8 mouse cellular contexts compared by ENCODE assay signal in genomic region chr13:21179367-21179723, GRCm38 (mm10). TPM values are rescaled to one million over a fixed set of nuclear protein-coding genes. Genes with fewer than 3 reads are reported as not detected.
DNase-seq lines count a peak whose midpoint lies in the region; ATAC-seq lines count a peak whose summit lies in the region.

TSS of gene Trim27 (plus strand) at chr13:21179445.

- H3K4me1 ChIP-seq in embryonic facial prominence, embryonic 15.5 days, result peaks cover 33% of the 10 kb centered on the region
- peaks cover 6 to 21% of the 10 kb centered on the region in 2 experiments for H3K4me1 ChIP-seq in heart, embryonic 14.5 days (ENCODE audit: control insufficient read depth in 2 of 2, insufficient read depth in 2 of 2, low read length in 2 of 2)
- peaks cover 20% of the 10 kb centered on the region for H3K4me1 ChIP-seq in midbrain, embryonic 16.5 days (ENCODE audit: control insufficient read depth, insufficient read depth, low read length)

- H3K9me3 ChIP-seq in embryonic facial prominence, embryonic 15.5 days (replicated peaks), result no peaks in the 10 kb centered on the region
- no peaks in the 10 kb centered on the region for H3K9me3 ChIP-seq in heart, embryonic 14.5 days (ENCODE audit: control insufficient read depth, low read length)
- H3K9me3 ChIP-seq in midbrain, embryonic 16.5 days (replicated peaks; ENCODE audit: control insufficient read depth, low read length, poor library complexity, severe bottlenecking), result no peaks in the 10 kb centered on the region

- H3K27ac ChIP-seq in embryonic facial prominence, embryonic 15.5 days (replicated peaks), result peak within 1 kb of the TSS; percentile 97
- peak within 1 kb of the TSS; percentile 91 to 95 for H3K27ac ChIP-seq in heart, embryonic 14.5 days (replicated peaks in 1 of 2; ENCODE audit: control insufficient read depth in 1 of 2, insufficient read depth in 1 of 2, low read depth in 2 of 2, low read length in 2 of 2)
- H3K27ac ChIP-seq in midbrain, embryonic 16.5 days (ENCODE audit: low read length), result peak within 1 kb of the TSS; percentile 97

- peak; percentile 52 for DNase-seq in embryo, embryonic 10 days (ENCODE audit: low spot score)
- no peak for DNase-seq in embryo, embryonic 9.5 days (ENCODE audit: extremely low spot score)
- peak in 1 of 2 experiments; percentile 33 for DNase-seq in left cerebral cortex, adult 8-10 months (ENCODE audit: low spot score in 2 of 2)
- DNase-seq in retina, embryonic 14.5 days (ENCODE audit: low spot score), result no peak

- H3K27me3 ChIP-seq in embryonic facial prominence, embryonic 15.5 days, result no peaks in the 10 kb centered on the region
- no peaks in the 10 kb centered on the region for H3K27me3 ChIP-seq in heart, embryonic 14.5 days (ENCODE audit: control insufficient read depth, insufficient read depth, low read length)
- no peaks in the 10 kb centered on the region for H3K27me3 ChIP-seq in midbrain, embryonic 16.5 days (ENCODE audit: control insufficient read depth, insufficient read depth, low read depth, low read length)

- peak; percentile 35 for ATAC-seq in CD4-positive, CD25-positive, alpha-beta regulatory T cell, adult 4 months
- ATAC-seq in embryonic facial prominence, embryonic 15.5 days (ENCODE audit: insufficient number of reproducible peaks, low FRiP score, low TSS enrichment, low read depth), result peak; percentile 36
- peak; percentile 35; the same call in 1 of the 2 replicates for ATAC-seq in heart, embryonic 14.5 days (ENCODE audit: insufficient number of reproducible peaks, insufficient read depth, low FRiP score, low read depth)
- ATAC-seq in midbrain, embryonic 16.5 days, result peak; percentile 56

- peak within 1 kb of the TSS; percentile 91 for H3K9ac ChIP-seq in embryonic facial prominence, embryonic 15.5 days
- peak within 1 kb of the TSS; percentile 97 for H3K9ac ChIP-seq in heart, embryonic 14.5 days (ENCODE audit: low read length)
- H3K9ac ChIP-seq in midbrain, embryonic 16.5 days (ENCODE audit: low read depth, low read length), result peak within 1 kb of the TSS; percentile 86

- peak within 1 kb of the TSS; percentile 100 for H3K4me3 ChIP-seq in embryonic facial prominence, embryonic 15.5 days (replicated peaks)
- H3K4me3 ChIP-seq in heart, embryonic 14.5 days (ENCODE audit: control insufficient read depth in 1 of 2, insufficient read depth in 1 of 2, low read depth in 1 of 2, low read length in 2 of 2), result peak within 1 kb of the TSS; percentile 57 to 100
- peak within 1 kb of the TSS; percentile 96 for H3K4me3 ChIP-seq in midbrain, embryonic 16.5 days (ENCODE audit: low read depth, low read length)

- peaks cover 21% of the 10 kb centered on the region for H3K36me3 ChIP-seq in embryonic facial prominence, embryonic 15.5 days
- H3K36me3 ChIP-seq in heart, embryonic 14.5 days (ENCODE audit: control insufficient read depth, insufficient read depth, low read length), result peaks cover 30% of the 10 kb centered on the region
- H3K36me3 ChIP-seq in midbrain, embryonic 16.5 days (ENCODE audit: control insufficient read depth, insufficient read depth, low read length), result peaks cover 12% of the 10 kb centered on the region

- H3K4me2 ChIP-seq in embryonic facial prominence, embryonic 15.5 days (replicated peaks), result peak within 1 kb of the TSS; percentile 73
- H3K4me2 ChIP-seq in heart, embryonic 14.5 days (ENCODE audit: low read length), result peak within 1 kb of the TSS; percentile 74
- peak within 1 kb of the TSS; percentile 77 for H3K4me2 ChIP-seq in midbrain, embryonic 16.5 days (ENCODE audit: low read length)

- 0% methylated on average over 15 of the region's 15 CpGs for WGBS in embryonic facial prominence, embryonic 15.5 days
- WGBS in heart, embryonic 14.5 days, result under 1% methylated on average over 15 of the region's 15 CpGs
- 0% methylated on average over 15 of the region's 15 CpGs for WGBS in midbrain, embryonic 16.5 days

RNA-seq across cellular contexts. Expression of gene Trim27, which starts in this region (rescaled TPM):
- 10 to 100 TPM; 10.5 to 13.5 TPM for polyA plus RNA-seq in CD4-positive, CD25-positive, alpha-beta regulatory T cell, adult 4 months (2017; shearing (Covaris generic))
- 122 and 125 TPM in 2 replicates for polyA plus RNA-seq in embryonic facial prominence, embryonic 15.5 days (2015; fragmentation: Nextera tagmentation; extraction: Ambion mirVana)
- polyA plus RNA-seq in heart, embryonic 14.5 days (2014; fragmentation: Nextera tagmentation; extraction: Ambion mirVana), result 71.9 and 80.1 TPM in 2 replicates
- total RNA-seq in left cerebral cortex, adult 8-10 months (2022), result 10 to 100 TPM; 34.1 to 39.5 (median 35.3) TPM
- 70.6 and 73.6 TPM in 2 replicates for polyA plus RNA-seq in midbrain, embryonic 16.5 days (2015; fragmentation: Nextera tagmentation; extraction: Ambion mirVana)
